Mouse (Mus musculus) left cerebral cortex, postnatal 14 days (tissue): ENCODE data around the gene Ccdc150. TPM values are rescaled to one million over a fixed set of nuclear protein-coding genes. Genes with fewer than 3 reads are reported as not detected.

ENCODE experiments used
- DNase-seq, 2 experiments: peaks; one replicate each; pipeline ENCODE4 v3.0.0; 2021 to 2022; ENCODE audit warnings: low spot score in 2 of 2, mixed read lengths in 1 of 2
- intact Hi-C: fragments of 180-260 bp; cut with DNase I; formaldehyde crosslinking; loops from one replicate; pipeline ENCODE4 v1.15.1; 2025
- long read RNA-seq, 2 experiments: library from polyadenylated mRNA; stranded (forward); transcript quantifications; one replicate each; pipeline ENCODE4 v2.0.0; 2021
- total RNA-seq, 2 experiments: library from RNA; stranded (reverse); gene quantifications; 2 replicates each; pipeline ENCODE4 v1.2.3; 2021

Ccdc150 gene
- not detected for total RNA-seq
- long read RNA-seq, experiment 1, partial matches to known transcripts = 0 of 1 reads
- long read RNA-seq, experiment 1, other reads (novel, unspliced or antisense) = 1 of 1 reads
- long read RNA-seq, experiment 2 = 0 reads

DNA sequence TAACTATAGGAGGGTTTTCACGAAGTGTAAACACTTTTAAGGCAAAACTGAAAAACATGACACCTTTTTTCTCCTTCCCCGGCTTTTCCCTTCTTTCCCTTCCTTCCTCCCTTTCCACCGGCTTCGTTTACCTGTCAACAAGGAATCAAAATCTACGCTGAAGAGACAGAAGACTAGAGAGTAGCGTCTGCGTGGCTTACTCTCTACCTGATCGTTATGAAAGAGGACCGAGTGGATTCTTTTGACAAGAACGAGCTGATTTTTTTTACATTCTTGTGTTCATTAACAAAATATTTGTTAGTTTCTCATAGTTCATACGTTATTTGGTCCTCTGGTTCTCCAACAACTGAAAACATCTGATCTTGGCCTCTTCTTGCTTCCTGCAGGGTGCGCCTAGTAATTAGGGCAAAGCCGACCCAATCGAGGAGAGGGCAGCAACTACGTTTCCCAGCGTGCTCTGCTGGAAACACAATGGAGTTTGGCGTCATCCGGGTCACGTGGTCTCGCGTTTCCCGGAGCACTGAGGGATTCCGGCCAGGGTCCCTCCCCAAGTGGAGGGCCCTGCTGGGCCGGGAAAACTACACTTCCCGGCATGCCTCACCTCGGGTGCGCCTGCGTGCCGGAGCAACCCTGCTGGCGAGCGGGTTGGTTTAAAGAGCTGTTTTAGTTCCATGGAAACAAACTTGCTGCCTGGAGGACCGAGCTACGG lies at the start of gene Ccdc150:
Ccdc150 (plus strand) TSS at position 526 of the 709 bp plus-strand sequence.
- intact Hi-C loops = no loop called here
- DNase-seq = peak; percentile 98

DNA sequence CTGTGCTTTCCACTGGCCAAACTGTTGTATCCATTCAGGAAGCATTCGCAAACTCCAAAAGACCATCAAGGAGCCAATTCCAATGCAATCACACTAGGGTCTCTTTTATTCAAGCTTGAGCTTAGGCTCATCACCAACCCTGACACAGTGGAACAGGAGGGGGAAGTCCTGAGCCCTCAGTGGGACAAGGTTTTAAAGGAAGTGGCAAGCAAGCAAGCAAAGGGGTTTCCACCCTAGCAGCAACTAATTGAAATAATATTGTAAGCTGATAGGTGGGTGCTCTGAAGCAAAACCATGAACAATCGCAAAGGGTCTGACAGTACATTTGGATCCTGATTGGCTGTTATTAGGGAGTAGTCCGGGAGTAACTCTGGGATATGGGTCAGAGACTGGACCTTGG lies 30.2 kb upstream of the Ccdc150 start:
- intact Hi-C loops = no loop called here

DNA sequence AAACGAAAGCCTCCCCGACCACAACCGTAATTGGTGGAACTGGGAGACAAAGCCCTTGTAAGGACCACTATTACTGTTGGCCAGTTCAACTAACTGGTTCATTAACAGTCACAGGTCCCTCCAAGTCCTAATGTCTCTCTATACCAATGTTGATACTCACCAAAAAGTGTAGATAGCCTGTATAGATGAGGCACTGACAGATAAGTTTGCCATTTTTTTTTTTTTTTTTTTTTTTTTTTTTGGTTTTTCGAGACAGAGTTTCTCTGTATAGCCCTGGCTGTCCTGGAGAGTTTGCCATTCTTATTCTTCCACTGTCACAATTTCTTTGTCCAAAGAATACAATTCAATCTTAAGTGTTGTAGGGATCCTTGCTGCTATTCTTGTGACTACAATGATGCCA lies 7.8 kb upstream of the Ccdc150 start:
- DNase-seq = no peak
- intact Hi-C loops = no loop called here

More for the DNA sequence above, 30.2 kb upstream of the Ccdc150 start:
- DNase-seq = no peak

DNA sequence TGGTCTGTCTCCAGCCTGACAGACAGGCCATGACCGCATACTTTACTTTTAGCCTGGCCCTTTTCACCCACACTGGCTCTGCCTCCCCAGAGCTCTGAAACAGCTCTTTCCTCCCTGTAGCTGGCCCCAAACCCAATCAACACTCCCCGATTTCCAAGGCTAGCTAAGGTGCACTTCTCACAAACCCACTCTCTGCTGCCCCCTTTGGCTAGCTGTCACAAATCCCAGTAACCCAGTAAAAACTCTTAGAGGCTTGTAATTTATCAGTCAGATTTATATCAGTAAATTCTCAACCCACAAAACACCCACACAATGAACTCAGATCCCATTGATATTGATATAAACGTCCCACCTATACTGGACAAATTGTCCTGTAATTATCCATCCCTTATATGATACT lies 25.1 kb downstream of the Ccdc150 start:
- intact Hi-C loops = no loop called here
- DNase-seq = no peak

DNA sequence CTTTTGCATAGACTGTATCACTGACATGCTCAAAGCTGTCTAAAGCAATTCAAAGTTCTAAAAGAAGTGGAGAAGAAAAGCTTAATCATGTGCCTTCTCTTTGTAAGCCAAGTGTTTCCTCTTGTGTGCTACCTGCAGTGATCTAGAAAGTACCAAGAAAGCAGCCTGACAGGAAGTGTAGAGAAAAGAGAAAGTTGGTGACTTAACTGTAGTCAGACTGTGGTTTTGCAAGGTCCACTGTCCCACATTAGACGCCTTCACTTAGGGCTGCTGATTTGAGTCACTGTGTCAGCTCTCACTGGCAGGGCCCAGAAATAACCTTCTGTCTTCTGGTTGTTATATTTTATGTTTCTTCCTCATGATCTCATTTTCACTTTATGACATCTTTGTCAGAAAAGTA lies 29.1 kb downstream of the Ccdc150 start:
- intact Hi-C loops = no loop called here
- no peak for DNase-seq

DNA sequence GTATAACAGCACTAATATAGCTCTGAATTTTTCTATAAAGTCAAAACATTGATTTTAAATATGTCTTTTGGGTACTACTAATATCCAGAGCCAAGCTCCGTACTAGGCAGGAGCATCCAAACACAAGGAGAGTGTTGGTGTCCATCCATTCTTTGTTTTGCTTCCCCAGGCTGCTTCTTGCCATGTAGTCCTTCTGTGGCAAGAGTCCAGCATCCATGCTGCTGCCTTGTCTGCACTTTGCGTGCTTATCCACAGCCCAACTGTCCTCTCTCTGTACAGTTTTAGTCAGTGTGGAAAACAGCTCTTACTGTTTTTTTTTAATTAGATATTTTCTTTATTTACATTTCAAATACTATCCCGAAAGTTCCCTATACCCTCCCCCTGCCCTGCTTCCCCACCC lies 30.2 kb downstream of the Ccdc150 start:
- intact Hi-C loops = no loop called here
- no peak for DNase-seq

GRCm38 (mm10) chr1:54306404-54306803 lies 55.9 kb downstream of the Ccdc150 start:
- DNase-seq = no peak
- intact Hi-C loops = no loop called here

DNA sequence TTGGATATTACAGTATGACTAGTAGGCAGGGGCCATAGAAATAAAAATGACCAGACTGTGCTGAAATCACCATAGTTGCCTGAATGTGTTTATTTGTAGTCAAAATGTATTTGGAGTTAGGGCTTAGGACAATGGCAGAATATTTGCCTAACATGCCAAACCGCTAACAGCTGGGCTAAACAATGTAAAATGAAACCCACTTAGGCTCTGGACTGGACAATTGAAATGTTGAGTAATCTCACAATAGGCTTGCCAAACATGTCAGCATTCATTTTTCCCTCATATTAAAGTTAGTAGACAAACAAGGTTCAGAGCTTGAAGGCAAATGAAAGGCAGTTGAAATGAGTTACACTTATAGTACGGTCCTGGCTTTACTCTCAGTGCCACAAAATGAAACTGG lies 76.2 kb downstream of the Ccdc150 start:
- DNase-seq = no peak
- intact Hi-C loops = no loop called here

DNA sequence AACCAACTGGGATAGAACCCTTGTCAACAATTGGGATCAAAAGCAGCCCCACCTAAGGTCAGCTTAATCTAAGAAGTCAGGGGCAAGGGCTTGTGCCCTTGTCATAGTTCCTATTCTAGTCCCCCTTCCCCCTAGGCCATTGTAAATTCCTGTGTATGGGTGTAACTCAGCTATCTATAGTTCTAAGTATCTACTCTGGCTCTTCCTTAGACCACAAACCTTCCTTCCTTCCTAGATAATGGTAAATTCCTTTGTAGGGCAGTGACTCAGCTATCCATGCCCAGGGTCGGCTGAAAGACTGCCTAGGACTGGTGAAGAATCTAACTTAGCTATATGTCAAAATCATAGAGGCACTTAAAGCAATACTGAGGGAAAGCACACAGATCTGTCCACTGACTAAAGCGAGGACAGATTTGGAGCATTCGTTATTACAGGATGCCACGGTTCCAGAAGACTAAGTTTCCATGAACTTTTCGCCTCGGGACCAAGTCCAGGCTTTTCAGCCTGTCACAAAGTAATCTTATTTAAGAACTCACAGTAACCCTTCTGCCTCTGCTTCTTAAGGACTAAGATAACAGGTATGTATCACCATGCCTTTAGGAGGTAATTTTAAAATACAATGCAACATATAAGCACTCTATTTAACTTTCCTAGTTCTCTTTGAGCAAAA lies 77.5 kb downstream of the Ccdc150 start:
- no peak for DNase-seq
- intact Hi-C loops = no loop called here

GRCm38 (mm10) chr1:54332988-54333387 lies 82.5 kb downstream of the Ccdc150 start:
- intact Hi-C loops = loop anchor here (2.0 kb wide), 1 partner anchor 424 kb away; no protein-coding TSS in a partner anchor
- peak; percentile 46 to 70 for DNase-seq

DNA sequence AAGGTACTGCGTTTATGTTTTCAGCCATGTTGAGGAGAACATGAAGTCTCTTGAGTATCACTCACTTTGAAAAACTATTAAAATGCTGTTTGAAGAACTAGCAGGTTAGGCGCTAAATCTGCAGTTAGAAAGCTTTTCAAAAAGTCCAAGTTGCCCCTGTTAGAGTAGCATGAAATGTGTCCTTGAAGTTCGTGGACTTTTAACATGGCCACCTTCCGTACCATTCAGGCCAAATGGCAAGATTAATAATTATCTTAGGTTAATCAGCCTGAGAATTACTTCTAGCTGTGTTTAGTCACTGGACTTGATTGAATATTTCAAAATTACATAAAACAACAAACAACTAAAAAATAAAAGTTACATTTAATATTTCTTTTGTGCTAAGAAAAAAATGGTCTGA lies 104.3 kb downstream of the Ccdc150 start:
- DNase-seq = no peak
- intact Hi-C loops = no loop called here

DNA sequence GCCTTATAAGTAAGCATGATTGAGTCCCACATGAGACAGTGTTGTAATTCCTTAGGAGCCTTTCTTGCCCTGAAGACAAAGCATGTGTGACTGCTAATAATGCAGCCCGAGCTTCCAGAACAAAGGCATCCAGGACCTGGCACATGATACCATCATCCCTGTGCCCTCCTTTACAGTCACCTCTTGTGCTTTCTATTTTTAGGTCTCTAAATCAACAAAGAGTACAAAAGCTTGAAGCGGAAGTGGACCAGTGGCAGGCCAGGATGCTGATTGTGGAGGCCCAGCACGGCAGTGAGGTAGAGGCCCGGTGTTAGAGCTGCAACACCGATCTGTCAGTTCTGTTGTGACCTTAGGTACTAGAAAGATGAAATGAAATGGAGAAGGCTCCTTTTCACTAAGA lies 105.0 kb downstream of the Ccdc150 start:
- intact Hi-C loops = no loop called here
- DNase-seq = no peak

GRCm38 (mm10) chr1:54356566-54356965 lies 106.1 kb downstream of the Ccdc150 start:
- DNase-seq = no peak
- intact Hi-C loops = no loop called here

GRCm38 (mm10) chr1:54377506-54378051 lies 127.1 kb downstream of the Ccdc150 start:
- DNase-seq = no peak
- intact Hi-C loops = no loop called here

DNA sequence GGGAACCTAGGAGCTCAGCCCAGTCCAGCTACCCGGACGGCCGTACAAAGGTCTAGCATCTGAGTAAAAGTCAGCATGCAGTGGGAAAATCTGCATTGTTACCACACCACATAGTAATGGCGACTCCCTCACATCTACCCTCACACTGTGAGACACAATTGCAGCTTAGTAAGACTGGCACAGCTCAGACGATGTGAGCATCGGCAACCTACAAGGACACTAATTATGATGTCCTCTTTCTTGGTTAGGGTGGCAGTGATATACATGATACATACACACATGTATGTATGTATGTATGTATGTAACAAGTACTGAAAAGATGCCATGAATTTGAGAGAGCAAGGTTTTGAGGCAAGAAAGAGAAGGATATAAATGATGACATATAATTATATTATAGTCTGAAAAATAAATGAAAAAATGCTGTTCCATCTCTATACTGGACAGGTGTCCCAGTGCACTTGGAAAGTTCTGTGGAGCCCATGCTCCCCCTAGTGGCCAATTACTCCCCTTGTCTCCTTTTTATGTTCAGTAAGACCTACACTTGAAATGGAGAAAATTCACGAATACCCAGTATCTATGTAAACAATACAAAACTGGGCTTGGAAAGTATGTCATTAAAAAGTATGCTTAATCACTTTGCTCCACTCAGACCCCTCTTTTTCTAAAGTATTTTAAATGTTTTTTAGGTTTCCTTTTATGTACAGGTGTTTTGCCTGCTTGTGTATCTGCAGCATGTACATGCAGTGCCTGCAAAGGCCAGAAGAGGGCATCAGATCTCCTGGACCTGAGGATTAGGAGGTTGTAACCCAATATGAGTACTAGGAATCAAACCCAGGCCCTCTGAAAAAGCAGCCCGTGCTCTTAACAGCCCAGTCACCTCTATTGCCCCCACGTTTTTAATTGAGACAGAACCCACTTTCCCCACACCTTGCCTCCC lies 130.8 kb downstream of the Ccdc150 start:
- intact Hi-C loops = loop anchor here (5.0 kb wide), 1 partner anchor 474 kb away; no protein-coding TSS in a partner anchor
- DNase-seq = peak; percentile 70 to 71

DNA sequence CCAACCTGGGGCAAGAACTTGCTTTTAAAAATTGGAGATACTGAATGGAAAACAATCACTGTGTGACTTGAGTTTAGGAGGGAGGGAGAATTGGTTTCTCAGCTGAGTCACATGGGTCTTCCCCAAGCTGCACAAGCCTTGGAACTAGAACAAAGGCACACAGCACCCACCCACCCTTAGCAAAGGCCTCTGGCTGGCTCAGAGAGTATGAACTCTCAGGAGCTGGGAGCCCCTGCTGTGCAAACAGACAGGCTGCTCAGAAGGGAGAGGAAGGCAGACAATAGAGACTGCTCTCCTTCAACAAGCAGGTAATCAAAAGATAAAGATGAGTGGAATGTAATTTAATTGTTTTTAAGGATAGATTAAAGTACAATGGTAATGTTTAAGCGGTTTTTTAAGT lies 133.7 kb downstream of the Ccdc150 start:
- no peak for DNase-seq
- intact Hi-C loops = loop anchor here (5.0 kb wide), 1 partner anchor 477 kb away; no protein-coding TSS in a partner anchor

GRCm38 (mm10) chr1:54402736-54403135 lies 152.3 kb downstream of the Ccdc150 start:
- no peak for DNase-seq
- intact Hi-C loops = no loop called here
